In genomic region chr11:35784002-35784401, GRCm38 (mm10) we compare ENCODE assay signal across 21 mouse cellular contexts. TPM values are rescaled to one million over a fixed set of nuclear protein-coding genes. Genes with fewer than 3 reads are reported as not detected.
"Had no signal": no experiment of that assay in that cellular context is flagged by ENCODE, and none has a peak within 500 bp of the region (broad histone marks: within the 10 kb centered on the region; RNA-seq: fewer than 3 reads in every experiment).

No protein-coding gene starts in this region.

- H3K9me3 ChIP-seq: liver, embryonic 15.5 days; megakaryocyte, embryonic 14.5 days; midbrain, embryonic 12.5 days; neural tube, embryonic 12.5 days had no signal

- H3K4me2 ChIP-seq: liver, embryonic 15.5 days; lung, embryonic 14.5 days; midbrain, embryonic 12.5 days; midbrain, embryonic 15.5 days; neural tube, embryonic 12.5 days had no signal

- H3K27me3 ChIP-seq: liver, embryonic 15.5 days; megakaryocyte, embryonic 14.5 days; midbrain, embryonic 12.5 days; midbrain, embryonic 15.5 days; neural tube, embryonic 12.5 days had no signal

- H3K27ac ChIP-seq: liver, embryonic 15.5 days; macrophage; midbrain, embryonic 12.5 days; midbrain, embryonic 15.5 days; neural tube, embryonic 12.5 days had no signal

- ATAC-seq: midbrain, embryonic 15.5 days had no signal

- DNase-seq: lung, adult 18-20 months; lung, embryonic 14.5 days; lung, postnatal 14 days; lung, postnatal 36 days; right cerebral cortex, postnatal 14 days; thymus, adult 18-20 months; thymus, postnatal 14 days; thymus, postnatal 36 days had no signal

- H3K4me1 ChIP-seq: liver, embryonic 15.5 days; megakaryocyte, embryonic 14.5 days; midbrain, embryonic 12.5 days; midbrain, embryonic 15.5 days; neural tube, embryonic 12.5 days had no signal

- H3K9ac ChIP-seq: liver, embryonic 15.5 days; lung, embryonic 14.5 days; midbrain, embryonic 12.5 days; midbrain, embryonic 15.5 days; neural tube, embryonic 12.5 days had no signal

- H3K4me3 ChIP-seq: liver, embryonic 15.5 days; megakaryocyte, embryonic 14.5 days; midbrain, embryonic 12.5 days; midbrain, embryonic 15.5 days; neural tube, embryonic 12.5 days had no signal

RNA-seq across cellular contexts. Expression of gene Fbll1, which starts 14.7 kb away (rescaled TPM):
- total RNA-seq: megakaryocyte progenitor cell, adult 5-6 weeks; monocyte, adult 5-6 weeks; neutrophil, adult 5-6 weeks had no signal
- polyA plus RNA-seq: liver, embryonic 15.5 days; lung, embryonic 14.5 days; lung, embryonic 16.5 days; macrophage; spleen, adult 2 months; stomach, embryonic 16.5 days; thymus, postnatal 0 days had no signal
